Mouse (Mus musculus) myocyte (in vitro differentiated cells): Measurements from ENCODE around the gene Mettl17.

Source experiments
- MAX ChIP-seq: IDR thresholded peaks from one replicate; pipeline ENCODE4 v1.6.1; 2011; ENCODE audit warnings: low read depth, mild to moderate bottlenecking, control low read depth
- POLR2A ChIP-seq: IDR thresholded peaks from one replicate; pipeline ENCODE4 v1.6.1; 2011; ENCODE audit warnings: low read depth, mild to moderate bottlenecking, control low read depth, moderate library complexity; ENCODE audit not compliant: insufficient read length

DNA sequence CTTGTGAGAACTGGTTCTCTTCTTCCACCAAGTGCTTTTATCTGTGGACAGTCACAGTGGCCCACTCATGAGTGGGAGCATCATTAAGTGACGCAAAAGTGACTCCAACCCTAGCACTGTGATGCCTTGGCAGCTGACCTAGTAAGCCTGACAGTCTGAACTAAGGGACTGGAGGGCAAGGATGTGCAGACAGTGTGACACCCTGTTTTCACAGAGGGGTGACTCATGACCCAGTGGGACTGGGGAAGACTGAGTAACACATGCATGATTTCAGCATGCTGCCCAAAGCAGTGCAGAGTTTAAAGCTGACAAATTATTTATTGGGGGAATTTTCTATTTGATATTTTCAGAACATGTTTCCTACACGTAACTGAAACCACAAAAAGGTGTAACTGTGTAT, 13.9 kb upstream of the Mettl17 start:
- TF ChIP-seq MAX (no peak), POLR2A (no peak)
